Mouse (Mus musculus): ENCODE data around the gene Gnb4. TPM values are rescaled to one million over a fixed set of nuclear protein-coding genes. Genes with fewer than 3 reads are reported as not detected.

Gene Gnb4
- polyA plus RNA-seq, 1 experiment from 2014 or later = 35.5 TPM

Other genes with a start within 250 kb of the Gnb4 start
- gene Pik3ca, start 218.9 kb downstream of the Gnb4 start, polyA plus RNA-seq (2014; fragmentation: Nextera tagmentation; extraction: Ambion mirVana) = 14.2 and 16.1 TPM in 2 replicates
- gene Kcnmb3, start 124.4 kb downstream of the Gnb4 start, polyA plus RNA-seq (2014; fragmentation: Nextera tagmentation; extraction: Ambion mirVana) = 0.21 TPM in 1 of 2 replicates, not detected in the other
- 47.0 and 56.9 TPM in 2 replicates for gene Zfp639, start 106.3 kb downstream of the Gnb4 start, polyA plus RNA-seq (2014; fragmentation: Nextera tagmentation; extraction: Ambion mirVana)
- gene Mfn1, start 87.1 kb downstream of the Gnb4 start, polyA plus RNA-seq (2014; fragmentation: Nextera tagmentation; extraction: Ambion mirVana) = 35.9 and 38.6 TPM in 2 replicates
- gene Actl6a, start 89.7 kb upstream of the Gnb4 start, polyA plus RNA-seq (2014; fragmentation: Nextera tagmentation; extraction: Ambion mirVana) = 276 and 280 TPM in 2 replicates
- gene Ndufb5, start 120.4 kb upstream of the Gnb4 start, polyA plus RNA-seq (2014; fragmentation: Nextera tagmentation; extraction: Ambion mirVana) = 248 and 270 TPM in 2 replicates
- gene Mrpl47, start 121.0 kb upstream of the Gnb4 start, polyA plus RNA-seq (2014; fragmentation: Nextera tagmentation; extraction: Ambion mirVana) = 40.4 and 43.7 TPM in 2 replicates
- 8.0 and 8.4 TPM in 2 replicates for gene Usp13, start 201.0 kb upstream of the Gnb4 start, polyA plus RNA-seq (2014; fragmentation: Nextera tagmentation; extraction: Ambion mirVana)

Data from forebrain, embryonic 11.5 days (tissue).